Mouse (Mus musculus) brain, adult 10 weeks (tissue): ENCODE results near the gene Zzef1. TPM values are rescaled to one million over a fixed set of nuclear protein-coding genes. Genes with fewer than 3 reads are reported as not detected.

Source experiments
- polyA plus RNA-seq: library from polyadenylated mRNA; stranded (reverse); fragments of 350-450 nt; fragmentation: Illumina TruSeq; extraction: RNeasy Lipid Tissue Mini Kit (QIAGEN cat#74804); gene quantifications from one replicate; pipeline ENCODE4 v1.2.3, GENCODE M21; 2015; ENCODE audit warnings: low read depth, low replicate concordance

Zzef1 gene
- 23.2 TPM for polyA plus RNA-seq

DNA sequence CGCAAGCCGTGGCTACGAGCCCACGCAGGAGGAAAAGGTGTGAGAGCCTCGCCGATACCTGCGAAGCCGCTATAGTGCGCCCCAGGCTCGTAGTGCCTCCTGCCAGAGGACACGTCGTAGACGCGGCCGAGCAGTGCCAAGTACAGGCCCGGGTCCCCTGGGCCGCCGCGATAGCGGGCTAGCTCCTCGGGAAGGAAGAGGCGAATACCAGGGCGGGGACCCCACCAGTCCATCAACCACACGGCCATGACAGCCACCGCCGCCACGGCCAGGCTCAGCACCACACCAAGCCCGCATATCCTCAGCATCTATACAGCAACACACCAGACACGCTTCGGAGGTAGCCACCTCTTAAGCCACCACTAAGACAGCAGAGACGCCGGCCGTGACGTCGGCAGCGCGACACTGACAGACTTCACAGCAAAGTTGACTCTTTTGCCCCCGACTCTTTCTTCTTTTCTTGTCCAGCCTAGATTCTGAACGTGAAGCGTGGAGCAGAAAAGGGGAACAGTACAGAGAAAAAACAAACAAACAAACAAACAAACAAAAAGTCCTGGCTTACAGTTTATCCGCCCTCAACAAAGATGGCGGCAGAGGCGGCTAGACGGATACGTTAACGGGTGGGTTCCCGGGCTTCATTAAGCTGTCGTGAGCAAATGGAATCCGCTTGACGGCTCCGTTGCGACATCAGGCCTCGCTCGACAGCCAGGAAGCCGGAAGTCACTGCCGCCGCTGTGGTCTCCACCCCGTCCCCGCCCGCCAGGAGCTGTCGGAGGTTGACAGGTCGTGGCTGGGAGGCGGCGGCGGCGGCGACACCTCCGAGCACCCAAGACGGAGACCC, at the start of gene Zzef1, which contains the start of gene Cyb5d2:
Zzef1 (plus strand) TSS at position 772 of the 841 bp plus-strand sequence.
Cyb5d2 (minus strand) TSS at position 688 of the 841 bp plus-strand sequence.

DNA sequence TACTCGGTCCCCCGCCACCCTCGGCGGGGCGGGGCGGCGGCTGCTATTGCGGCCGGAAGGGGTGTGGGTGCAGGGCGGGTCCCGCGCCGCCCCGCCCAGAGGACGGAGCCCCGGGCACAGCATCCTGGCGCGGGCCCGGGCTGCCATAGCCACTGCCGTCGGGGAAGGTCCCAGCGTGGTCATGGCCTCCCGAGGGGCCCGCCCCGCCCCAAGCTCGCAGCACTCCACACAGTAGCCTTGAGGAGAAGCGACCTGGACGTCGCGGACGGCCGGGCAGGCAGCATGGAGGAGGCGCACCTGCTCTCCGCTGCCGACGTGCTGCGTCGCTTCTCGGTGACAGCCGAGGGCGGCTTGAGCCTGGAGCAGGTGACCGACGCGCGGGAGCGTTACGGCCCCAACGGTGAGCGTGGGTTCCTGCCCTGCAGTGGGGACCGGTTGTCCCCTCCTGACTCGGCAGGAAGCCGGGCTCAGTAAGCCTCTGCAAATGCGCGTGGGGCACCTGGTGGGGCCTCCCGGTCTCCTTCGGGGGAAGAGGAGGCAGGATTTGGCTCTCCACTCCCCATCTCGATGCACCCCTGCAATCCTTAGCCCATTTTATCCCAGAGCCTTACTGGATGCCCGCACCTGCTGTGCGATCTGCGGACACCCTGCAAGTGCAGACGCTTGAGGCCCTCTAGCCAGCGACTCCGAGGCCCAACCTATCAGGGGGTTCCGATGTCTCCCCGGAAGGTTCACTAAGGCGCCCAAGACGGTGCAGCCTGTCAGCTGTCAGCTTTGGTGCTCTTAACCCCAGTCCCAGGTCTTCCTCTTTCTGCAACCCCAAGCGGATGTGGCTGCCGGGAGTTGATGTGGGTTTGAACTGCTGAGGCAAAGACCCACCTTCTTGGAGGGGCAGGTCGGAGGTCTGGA, 165.3 kb downstream of the Zzef1 start, which contains the start of gene Atp2a3:
Atp2a3 (plus strand) TSS at position 98 of the 909 bp plus-strand sequence.

Other genes with a start within 250 kb of the Zzef1 start
- gene Spns3, start 245.7 kb upstream of the Zzef1 start, polyA plus RNA-seq = 0.33 TPM
- 50.4 TPM for gene Ube2g1, start 188.9 kb upstream of the Zzef1 start, polyA plus RNA-seq
- 20.8 TPM for gene Ankfy1, start 106.2 kb upstream of the Zzef1 start, polyA plus RNA-seq
- gene Cyb5d2, start 84 bp upstream of the Zzef1 start, polyA plus RNA-seq = 14.8 TPM
- 6.2 TPM for gene Atp2a3, start 164.9 kb downstream of the Zzef1 start, polyA plus RNA-seq
- 0.18 TPM for gene P2rx1, start 202.9 kb downstream of the Zzef1 start, polyA plus RNA-seq
- gene Camkk1, start 222.8 kb downstream of the Zzef1 start, polyA plus RNA-seq = 90.5 TPM